ENCODE assay signal across 20 mouse cellular contexts in the genomic region with DNA sequence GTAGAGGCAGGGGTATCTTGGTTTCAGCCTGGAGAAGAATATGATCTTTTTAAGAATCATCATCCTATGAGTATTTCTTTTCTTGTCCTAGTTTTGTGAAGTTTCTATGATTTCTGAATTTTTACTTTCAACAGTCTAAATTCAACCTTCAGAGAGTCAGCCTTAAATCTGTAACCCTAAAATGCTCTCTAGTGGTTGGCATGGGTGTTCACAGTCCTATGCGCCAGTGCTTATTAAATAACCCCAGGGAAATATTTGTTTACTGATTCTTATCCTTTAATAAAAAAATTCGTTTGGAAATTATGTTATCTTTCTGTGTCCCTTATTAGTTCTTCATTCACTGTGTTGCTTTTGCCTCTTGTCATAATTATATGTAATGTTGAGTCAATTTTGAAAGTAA.
DNase-seq lines count a peak whose midpoint lies in the region; ATAC-seq and TF ChIP-seq lines count a peak whose summit lies in the region.
"Had no signal": no experiment of that assay in that cellular context is flagged by ENCODE, and none has a peak within 500 bp of the region (broad histone marks: within the 10 kb centered on the region; RNA-seq: fewer than 3 reads in every experiment).

No protein-coding gene starts in this region.

- WGBS in neural tube, embryonic 15.5 days = 47% methylated on average over 2 of the region's 2 CpGs

- DNase-seq in gastrocnemius, adult 2 months = no peak
- DNase-seq in gastrocnemius, postnatal 14 days = no peak
- DNase-seq in left cerebral cortex, adult 2 months (ENCODE audit: extremely low spot score in 1 of 2, low spot score in 2 of 2) = no peak
- DNase-seq in left cerebral cortex, adult 18-20 months (ENCODE audit: low spot score in 2 of 2) = no peak
- no peak for DNase-seq in neural tube, embryonic 10.5 days (ENCODE audit: extremely low spot score, low spot score)
- DNase-seq in spleen, postnatal 14 days (ENCODE audit: low spot score in 2 of 2) = no peak
- DNase-seq: adrenal gland, postnatal 36 days; cerebellum, adult 2 months; cerebellum, postnatal 36 days; heart, postnatal 10 days; kidney, adult 11 months; left cerebral cortex, postnatal 4 days; liver, postnatal 0 days; thymus, postnatal 36 days had no signal

- no peaks in the 10 kb centered on the region for H3K36me3 ChIP-seq in neural tube, embryonic 15.5 days
- H3K36me3 ChIP-seq: forebrain, embryonic 15.5 days; G1E; midbrain, embryonic 15.5 days had no signal

- H3K27ac ChIP-seq in gastrocnemius, adult 2 months = no peak overlapping the region
- no peak overlapping the region for H3K27ac ChIP-seq in left cerebral cortex, adult 2 months
- no peak overlapping the region for H3K27ac ChIP-seq in neural tube, embryonic 15.5 days (replicated peaks)
- H3K27ac ChIP-seq: forebrain, embryonic 15.5 days; midbrain, embryonic 15.5 days had no signal

- 0 out of 2 replicates have a peak, but pooled peaks cover 4% of the 10 kb centered on the region for H3K4me1 ChIP-seq in neural tube, embryonic 15.5 days
- H3K4me1 ChIP-seq: forebrain, embryonic 15.5 days; midbrain, embryonic 15.5 days had no signal

- peak overlapping the region; percentile 26; the same call in 1 of the 2 replicates for H3K4me2 ChIP-seq in neural tube, embryonic 15.5 days
- H3K4me2 ChIP-seq: forebrain, embryonic 15.5 days; heart, embryonic 11.5 days; midbrain, embryonic 15.5 days had no signal

- H3K27me3 ChIP-seq in neural tube, embryonic 15.5 days (replicated peaks) = no peaks in the 10 kb centered on the region
- H3K27me3 ChIP-seq: forebrain, embryonic 15.5 days; midbrain, embryonic 15.5 days had no signal

- H3K4me3 ChIP-seq in gastrocnemius, adult 2 months = no peak overlapping the region; the same call in 1 of the 2 replicates
- no peak overlapping the region for H3K4me3 ChIP-seq in left cerebral cortex, adult 2 months
- H3K4me3 ChIP-seq in neural tube, embryonic 15.5 days (replicated peaks) = no peak overlapping the region
- H3K4me3 ChIP-seq: erythroblast, embryonic 14.5 days; forebrain, embryonic 15.5 days; midbrain, embryonic 15.5 days had no signal

- TF ChIP-seq CTCF in gastrocnemius, adult 2 months (IDR thresholded peaks at IDR 0.05) = peak; percentile 18; the same call in 1 of the 2 replicates
- peak; percentile 19; the same call in 1 of the 2 replicates for TF ChIP-seq CTCF in left cerebral cortex, adult 2 months (IDR thresholded peaks at IDR 0.05)

- H3K9me3 ChIP-seq in neural tube, embryonic 15.5 days (replicated peaks) = no peaks in the 10 kb centered on the region
- H3K9me3 ChIP-seq: forebrain, embryonic 15.5 days; midbrain, embryonic 15.5 days had no signal

- ATAC-seq in neural tube, embryonic 15.5 days (ENCODE audit: low FRiP score) = no peak
- ATAC-seq: forebrain, embryonic 15.5 days; liver, postnatal 0 days; midbrain, embryonic 15.5 days had no signal

- no peak overlapping the region for H3K9ac ChIP-seq in neural tube, embryonic 15.5 days (replicated peaks)
- H3K9ac ChIP-seq: forebrain, embryonic 15.5 days; liver, postnatal 0 days; midbrain, embryonic 15.5 days had no signal

- intact Hi-C loops in gastrocnemius, adult 2 months (cut with DNase I) = no loop called here
- intact Hi-C loops in gastrocnemius, postnatal 14 days (cut with DNase I; ENCODE audit: low total_unique reads) = no loop called here
- intact Hi-C loops in left cerebral cortex, adult 2 months (cut with DNase I) = no loop called here
